Mouse (Mus musculus): ENCODE measurements around the gene Frmd4a.

Gene Frmd4a

GRCm38 (mm10) chr2:4391678-4392085 lies 374.2 kb downstream of the Frmd4a start:
- no peak for DNase-seq (ENCODE audit: low read depth)

- no peak for DNase-seq (ENCODE audit: low read depth)
These were observed 375.5 kb downstream of the Frmd4a start for GRCm38 (mm10) chr2:4393046-4393445.

- DNase-seq (ENCODE audit: low read depth): peak; percentile 8
These were observed 377.1 kb downstream of the Frmd4a start for GRCm38 (mm10) chr2:4394641-4395040.

- no peak for DNase-seq (ENCODE audit: low read depth)
These were observed 382.2 kb downstream of the Frmd4a start for GRCm38 (mm10) chr2:4399721-4400120.

GRCm38 (mm10) chr2:4400771-4401596 lies 383.5 kb downstream of the Frmd4a start:
- DNase-seq (ENCODE audit: low read depth): no peak

GRCm38 (mm10) chr2:4401597-4402581 lies 384.4 kb downstream of the Frmd4a start:
- no peak for DNase-seq (ENCODE audit: low read depth)

GRCm38 (mm10) chr2:4406977-4407376 lies 389.5 kb downstream of the Frmd4a start:
- DNase-seq (ENCODE audit: low read depth): no peak

- DNase-seq (ENCODE audit: low read depth): peak; percentile 84
These were observed 392.4 kb downstream of the Frmd4a start for GRCm38 (mm10) chr2:4409810-4410433.

- DNase-seq (ENCODE audit: low read depth): no peak
These were observed 395.5 kb downstream of the Frmd4a start for GRCm38 (mm10) chr2:4412870-4413595.

GRCm38 (mm10) chr2:4413596-4414335 lies 396.2 kb downstream of the Frmd4a start:
- no peak for DNase-seq (ENCODE audit: low read depth)

GRCm38 (mm10) chr2:4420679-4421312 lies 403.3 kb downstream of the Frmd4a start:
- DNase-seq (ENCODE audit: low read depth): no peak

GRCm38 (mm10) chr2:4421757-4422156 lies 404.2 kb downstream of the Frmd4a start:
- no peak for DNase-seq (ENCODE audit: low read depth)

- DNase-seq (ENCODE audit: low read depth): no peak
These were observed 406.4 kb downstream of the Frmd4a start for GRCm38 (mm10) chr2:4423896-4424295.

GRCm38 (mm10) chr2:4428407-4428855 lies 410.9 kb downstream of the Frmd4a start:
- DNase-seq (ENCODE audit: low read depth): no peak

GRCm38 (mm10) chr2:4433119-4433518 lies 415.6 kb downstream of the Frmd4a start:
- peak; percentile 58 for DNase-seq (ENCODE audit: low read depth)

- DNase-seq (ENCODE audit: low read depth): no peak
These were observed 417.5 kb downstream of the Frmd4a start for GRCm38 (mm10) chr2:4435051-4435450.

GRCm38 (mm10) chr2:4436361-4437231 lies 419.1 kb downstream of the Frmd4a start:
- DNase-seq (ENCODE audit: low read depth): no peak

- DNase-seq (ENCODE audit: low read depth): no peak
These were observed 421.2 kb downstream of the Frmd4a start for GRCm38 (mm10) chr2:4438739-4439138.

GRCm38 (mm10) chr2:4439909-4440308 lies 422.4 kb downstream of the Frmd4a start:
- no peak for DNase-seq (ENCODE audit: low read depth)
